Mouse (Mus musculus) small intestine, adult 2 months (tissue): ENCODE measurements around the gene Pknox2.

Experiments used
- CTCF ChIP-seq: fragments of 200-500 bp; IDR thresholded peaks from 2 replicates; pipeline ENCODE4 v1.5.1; 2012; ENCODE audit warnings: low read depth, mild to moderate bottlenecking, control low read depth, inconsistent platforms, low read length, moderate library complexity, mixed read lengths; ENCODE audit not compliant: insufficient replicate concordance, insufficient read length; ENCODE audit errors: extremely low read depth
- POLR2A ChIP-seq: fragments of 200-500 bp; IDR thresholded peaks from 2 replicates; pipeline ENCODE4 v1.6.1; 2012; ENCODE audit warnings: low read depth, mild to moderate bottlenecking, control low read depth, inconsistent platforms, low read length, moderate library complexity

GRCm38 (mm10) chr9:36999393-36999792, 147.8 kb downstream of the Pknox2 start:
- TF ChIP-seq POLR2A (no peak), CTCF (no peak)
